Mouse (Mus musculus) midbrain, embryonic 13.5 days (tissue): ENCODE measurements around the gene Pidd1. TPM values are rescaled to one million over a fixed set of nuclear protein-coding genes. Genes with fewer than 3 reads are reported as not detected.

Experiments used
- ATAC-seq: fragments of 200-750 bp; cut with Nextera tagmentation; 2 replicates; pipeline ENCODE4 v1.8.0; 2017; ENCODE audit warnings: mild to moderate bottlenecking, moderate TSS enrichment, moderate library complexity
- H3K27ac ChIP-seq: fragments of 300-500 bp; sonication (generic); 2 replicates; pipeline ENCODE4 v1.5.1; 2015; ENCODE audit warnings: inconsistent platforms, mild to moderate bottlenecking, moderate library complexity
- H3K27me3 ChIP-seq: fragments of 300-500 bp; sonication (generic); 2 replicates; pipeline ENCODE4 v1.6.1; 2015; ENCODE audit warnings: mild to moderate bottlenecking, inconsistent platforms
- H3K36me3 ChIP-seq: fragments of 300-500 bp; sonication (generic); 2 replicates; pipeline ENCODE4 v1.6.1; 2015; ENCODE audit warnings: mild to moderate bottlenecking, inconsistent platforms
- H3K4me1 ChIP-seq: fragments of 300-500 bp; sonication (generic); replicated peaks from 2 replicates; pipeline ENCODE4 v1.6.1; 2015; ENCODE audit warnings: inconsistent platforms
- H3K4me2 ChIP-seq: fragments of 300-500 bp; sonication (generic); replicated peaks from 2 replicates; pipeline ENCODE4 v1.6.1; 2015; ENCODE audit warnings: moderate library complexity, mild to moderate bottlenecking, inconsistent platforms
- H3K4me3 ChIP-seq: fragments of 300-500 bp; sonication (generic); replicated peaks from 2 replicates; pipeline ENCODE4 v1.5.1; 2015; ENCODE audit warnings: mild to moderate bottlenecking, inconsistent platforms
- H3K9ac ChIP-seq: fragments of 300-500 bp; sonication (generic); replicated peaks from 2 replicates; pipeline ENCODE4 v1.6.1; 2015; ENCODE audit warnings: mild to moderate bottlenecking, inconsistent platforms
- H3K9me3 ChIP-seq: fragments of 300-500 bp; sonication (generic); 2 replicates; pipeline ENCODE4 v1.6.1; 2016; ENCODE audit warnings: mild to moderate bottlenecking, inconsistent platforms
- WGBS: fragments of 180-500 bp; shearing (Covaris S2); methylation state at CpG from one replicate; pipeline ENCODE4 v1.1.7; 2015; 5-methylcytosine and 5-hydroxymethylcytosine counted together
- polyA plus RNA-seq: library from polyadenylated mRNA; unstranded; fragments of >200 nt; fragmentation: Nextera tagmentation; extraction: Ambion mirVana; gene quantifications from 2 replicates; pipeline ENCODE4 v1.2.1, GENCODE M21; 2015

Pidd1 gene
- polyA plus RNA-seq, 1 experiment from 2014 or later, result 7.1 TPM

DNA sequence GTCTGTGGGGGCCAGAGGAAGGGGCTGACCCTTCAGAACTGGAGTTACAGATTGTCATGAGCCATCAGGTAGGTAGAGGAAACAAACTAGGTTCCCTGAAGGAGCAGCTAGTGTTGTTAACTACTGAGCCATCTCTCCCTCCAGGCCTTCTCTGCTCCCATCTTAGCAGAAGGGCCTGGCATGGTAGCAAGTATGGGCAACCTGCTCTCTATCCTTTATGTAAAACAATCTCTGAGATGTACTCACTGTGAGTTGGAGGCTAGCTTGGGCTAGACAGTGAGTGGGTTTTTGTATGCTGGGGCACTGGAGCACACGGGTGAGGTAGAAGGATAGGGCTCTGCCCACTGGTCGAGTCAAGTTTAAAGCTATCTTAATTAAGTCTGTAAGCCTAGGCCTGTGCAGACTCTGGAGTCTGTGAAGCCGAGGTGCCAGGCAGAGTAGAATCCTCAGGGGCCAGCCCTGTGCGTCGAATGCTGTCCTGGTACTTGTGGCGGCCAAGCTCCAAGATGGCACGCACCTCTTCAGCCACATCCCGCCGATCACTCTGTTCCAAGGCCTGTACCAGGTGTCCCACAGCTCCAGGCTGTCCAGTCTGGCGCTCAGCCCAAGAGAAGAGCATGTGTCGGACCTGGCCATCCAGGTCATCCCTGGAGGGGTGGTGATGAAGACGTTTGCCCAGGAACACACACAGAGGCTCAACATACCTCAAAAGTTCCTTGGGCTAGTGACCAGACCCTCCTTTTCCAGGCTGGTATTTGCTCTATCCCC, 5.4 kb downstream of the Pidd1 start:
- Histone ChIP-seq H3K4me1 (peaks cover 64% of the 10 kb centered on the region), H3K9ac (peak overlapping the region; percentile 87; the same call in 1 of the 2 replicates), H3K36me3 (peaks cover 16% of the 10 kb centered on the region), H3K9me3 (no peaks in the 10 kb centered on the region), H3K27me3 (no peaks in the 10 kb centered on the region), H3K27ac (peak overlapping the region; percentile 76; the same call in 1 of the 2 replicates), H3K4me2 (no peak overlapping the region), H3K4me3 (no peak overlapping the region)
- WGBS, result 90% methylated on average over 12 of the region's 12 CpGs
- no peak for ATAC-seq

GRCm38 (mm10) chr7:141437178-141438120, 6.4 kb downstream of the Pidd1 start, which contains the start of gene Slc25a22:
Slc25a22 (minus strand) TSS chr7:141437892.
- no peaks in the 10 kb centered on the region for H3K9me3 ChIP-seq
- peak within 1 kb of the TSS; percentile 87 for H3K9ac ChIP-seq
- peak within 1 kb of the TSS; percentile 93 for H3K4me2 ChIP-seq
- ATAC-seq, result peak; percentile 75
- H3K36me3 ChIP-seq, result peaks cover 25% of the 10 kb centered on the region
- H3K27ac ChIP-seq, result peak within 1 kb of the TSS; percentile 76
- peaks cover 64% of the 10 kb centered on the region for H3K4me1 ChIP-seq
- peak within 1 kb of the TSS; percentile 62 for H3K4me3 ChIP-seq
- 5% methylated on average over 53 of the region's 53 CpGs for WGBS
- no peaks in the 10 kb centered on the region for H3K27me3 ChIP-seq

GRCm38 (mm10) chr7:141436523-141436892, 7.3 kb downstream of the Pidd1 start:
- H3K27ac ChIP-seq, result peak overlapping the region; percentile 76; the same call in 1 of the 2 replicates
- no peaks in the 10 kb centered on the region for H3K9me3 ChIP-seq
- H3K4me1 ChIP-seq, result peaks cover 61% of the 10 kb centered on the region
- 49% methylated on average over 2 of the region's 2 CpGs for WGBS
- peak overlapping the region; percentile 62 for H3K4me3 ChIP-seq
- H3K27me3 ChIP-seq, result no peaks in the 10 kb centered on the region
- peaks cover 34% of the 10 kb centered on the region for H3K36me3 ChIP-seq
- peak overlapping the region; percentile 87 for H3K9ac ChIP-seq
- peak overlapping the region; percentile 93 for H3K4me2 ChIP-seq
- no peak for ATAC-seq

DNA sequence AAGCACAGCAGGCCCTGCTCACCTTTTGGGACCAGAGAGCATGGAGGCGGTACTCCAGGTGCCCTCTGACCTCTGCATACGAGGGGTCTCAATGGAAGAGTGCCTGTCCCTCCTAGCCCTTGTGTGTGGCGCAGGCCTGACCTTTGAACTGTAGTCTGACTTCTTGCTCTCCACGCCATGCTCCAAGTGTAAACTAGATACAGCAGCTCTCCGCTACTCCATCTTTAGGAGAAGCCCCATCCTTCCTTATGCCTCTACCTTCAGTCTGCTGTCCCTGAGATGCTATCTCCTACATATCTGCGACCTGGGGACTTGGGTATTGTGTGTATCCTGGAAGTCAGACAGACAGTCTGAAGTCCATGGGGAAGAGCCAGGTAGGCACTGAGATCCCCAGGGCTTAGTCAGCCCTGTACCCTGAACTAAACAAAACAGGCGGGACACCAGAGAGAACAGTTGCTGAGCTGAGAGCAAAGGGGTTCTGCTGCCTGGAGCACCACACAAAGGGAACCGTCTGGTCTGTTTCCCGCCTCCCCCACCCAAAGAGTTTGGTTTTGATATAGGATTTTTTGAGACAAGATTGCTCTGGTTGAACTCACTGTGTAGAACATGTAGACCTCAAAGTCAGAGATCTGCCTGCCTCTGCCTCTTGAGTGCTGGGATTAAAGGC, 7.8 kb downstream of the Pidd1 start:
- no peak overlapping the region for H3K9ac ChIP-seq
- H3K36me3 ChIP-seq, result peaks cover 39% of the 10 kb centered on the region
- ATAC-seq, result no peak
- peak overlapping the region; percentile 93 for H3K4me2 ChIP-seq
- no peaks in the 10 kb centered on the region for H3K27me3 ChIP-seq
- H3K4me3 ChIP-seq, result peak overlapping the region; percentile 64
- H3K4me1 ChIP-seq, result peaks cover 61% of the 10 kb centered on the region
- peak overlapping the region; percentile 87 for H3K27ac ChIP-seq
- 71% methylated on average over 9 of the region's 9 CpGs for WGBS
- no peaks in the 10 kb centered on the region for H3K9me3 ChIP-seq

DNA sequence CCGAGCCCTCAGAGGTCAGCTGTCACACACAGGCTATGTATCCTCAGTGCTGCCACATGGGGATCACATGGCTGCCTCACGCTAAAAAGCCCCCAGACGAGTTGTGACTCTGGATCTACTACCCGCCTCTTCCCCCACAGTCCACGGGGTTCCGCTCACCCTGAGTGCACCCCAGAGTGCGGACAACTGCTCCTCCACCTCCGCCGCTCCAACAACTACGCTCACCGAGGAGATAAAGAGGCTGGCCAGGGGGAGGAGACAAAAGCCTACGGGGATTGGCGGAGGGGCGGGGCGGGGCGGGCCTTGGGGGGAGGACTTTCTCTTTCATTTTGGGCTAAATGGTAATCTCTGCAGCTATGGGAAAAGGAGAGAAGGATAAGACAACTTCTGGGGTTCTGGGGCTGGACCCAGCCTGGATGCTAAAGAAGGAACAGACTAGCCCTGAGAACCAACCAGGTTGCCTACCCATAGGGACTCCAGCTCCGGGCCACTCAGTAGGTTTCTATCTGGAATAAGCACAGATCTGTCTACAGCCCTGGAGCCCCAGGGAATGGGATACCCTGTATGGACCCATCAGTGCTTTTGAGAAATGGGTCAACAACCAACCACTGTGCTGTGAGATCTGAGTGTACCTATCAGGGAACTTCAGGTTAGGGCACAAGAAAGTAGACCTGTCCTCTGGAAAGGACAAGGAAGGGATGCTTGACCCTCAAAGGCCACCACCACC, 8.5 kb downstream of the Pidd1 start:
- peak; percentile 10; the same call in 1 of the 2 replicates for ATAC-seq
- Histone ChIP-seq H3K36me3 (peaks cover 46% of the 10 kb centered on the region), H3K27me3 (no peaks in the 10 kb centered on the region), H3K9me3 (no peaks in the 10 kb centered on the region), H3K4me3 (peak overlapping the region; percentile 64), H3K4me2 (peak overlapping the region; percentile 93), H3K9ac (peak overlapping the region; percentile 83), H3K4me1 (peaks cover 58% of the 10 kb centered on the region), H3K27ac (peak overlapping the region; percentile 87)
- WGBS, result 5% methylated on average over 17 of the region's 17 CpGs

DNA sequence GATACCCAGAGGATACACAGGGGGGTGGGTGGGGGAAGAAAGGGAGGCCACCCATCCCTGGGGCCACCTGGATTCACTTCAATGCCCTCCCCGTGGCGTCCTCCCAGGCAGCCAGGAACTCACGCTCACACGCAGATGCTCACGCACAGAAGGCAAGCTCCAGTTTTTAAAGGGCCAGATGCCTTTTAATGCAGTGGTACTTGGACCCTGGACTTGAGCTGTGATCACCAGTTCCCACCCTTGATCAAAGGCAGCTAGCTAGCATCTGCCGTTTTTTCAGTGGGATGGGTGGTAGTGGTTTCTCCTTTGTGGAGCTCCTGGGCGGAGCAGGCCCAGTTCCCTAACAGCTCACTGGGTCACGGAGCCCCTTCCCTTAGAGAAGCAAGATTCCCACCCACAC, 9.4 kb downstream of the Pidd1 start:
- H3K36me3 ChIP-seq, result peaks cover 49% of the 10 kb centered on the region
- WGBS, result 10% methylated on average over 8 of the region's 8 CpGs
- no peaks in the 10 kb centered on the region for H3K27me3 ChIP-seq

GRCm38 (mm10) chr7:141433517-141434400, 10.1 kb downstream of the Pidd1 start:
- WGBS, result 68% methylated on average over 15 of the region's 15 CpGs
- Histone ChIP-seq H3K4me3 (peak overlapping the region; percentile 64), H3K4me2 (peak overlapping the region; percentile 93), H3K9ac (peak overlapping the region; percentile 83), H3K27me3 (no peaks in the 10 kb centered on the region), H3K4me1 (peaks cover 73% of the 10 kb centered on the region), H3K36me3 (peaks cover 43% of the 10 kb centered on the region), H3K27ac (peak overlapping the region; percentile 87), H3K9me3 (no peaks in the 10 kb centered on the region)
- ATAC-seq, result no peak

More for the DNA sequence above, 9.4 kb downstream of the Pidd1 start:
- ATAC-seq, result peak; percentile 10; the same call in 1 of the 2 replicates
- H3K4me1 ChIP-seq, result peaks cover 66% of the 10 kb centered on the region
- peak overlapping the region; percentile 64 for H3K4me3 ChIP-seq
- peak overlapping the region; percentile 93 for H3K4me2 ChIP-seq
- no peaks in the 10 kb centered on the region for H3K9me3 ChIP-seq
- H3K9ac ChIP-seq, result peak overlapping the region; percentile 83
- peak overlapping the region; percentile 87 for H3K27ac ChIP-seq

DNA sequence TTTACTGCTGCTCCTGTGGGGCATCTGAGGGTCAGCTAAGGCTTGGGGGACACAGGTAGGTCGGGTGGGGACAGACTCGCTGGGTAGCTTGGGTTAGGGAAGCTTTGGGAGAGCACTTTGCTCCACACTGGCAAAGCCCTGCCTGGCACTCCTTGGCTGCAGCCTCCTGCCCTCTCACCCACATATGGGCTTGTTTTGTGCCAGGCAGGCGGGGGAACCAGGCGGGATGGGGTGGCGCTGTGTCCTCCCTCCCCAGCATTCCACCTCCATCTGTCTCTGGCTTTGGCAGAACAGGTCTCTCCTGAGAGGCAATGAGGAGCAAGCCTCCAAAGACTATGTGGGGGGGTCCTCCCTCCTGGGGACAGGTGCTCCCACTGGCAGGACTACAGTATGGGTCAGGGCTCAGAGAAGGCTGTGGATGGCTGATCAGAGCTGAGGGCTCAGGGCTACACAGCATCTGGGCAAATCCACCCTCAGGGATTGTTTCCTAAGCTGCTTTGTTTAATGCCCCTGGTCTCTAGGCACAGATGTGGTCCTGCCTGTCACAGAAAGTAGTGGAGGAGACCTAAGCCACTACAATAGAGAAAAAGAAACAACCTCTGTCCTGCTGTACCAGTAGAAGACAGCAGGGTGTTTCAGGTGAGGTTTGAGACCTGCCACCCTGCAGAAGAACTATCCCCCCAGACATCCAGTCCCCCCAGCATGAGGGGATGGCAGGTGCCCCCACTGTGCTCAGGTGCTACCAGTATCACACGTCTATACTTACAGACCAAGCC, 10.9 kb downstream of the Pidd1 start:
- H3K27ac ChIP-seq, result no peak overlapping the region
- WGBS, result 91% methylated on average over 6 of the region's 6 CpGs
- peak overlapping the region; percentile 83 for H3K9ac ChIP-seq
- ATAC-seq, result no peak
- H3K27me3 ChIP-seq, result no peaks in the 10 kb centered on the region
- H3K36me3 ChIP-seq, result peaks cover 37% of the 10 kb centered on the region
- peaks cover 77% of the 10 kb centered on the region for H3K4me1 ChIP-seq
- peak overlapping the region; percentile 93 for H3K4me2 ChIP-seq
- peak overlapping the region; percentile 64 for H3K4me3 ChIP-seq
- no peaks in the 10 kb centered on the region for H3K9me3 ChIP-seq

GRCm38 (mm10) chr7:141432186-141432611, 11.6 kb downstream of the Pidd1 start:
- ATAC-seq, result no peak
- WGBS, result 93% methylated on average over 8 of the region's 8 CpGs
- Histone ChIP-seq H3K4me3 (no peak overlapping the region), H3K36me3 (peaks cover 41% of the 10 kb centered on the region), H3K9me3 (no peaks in the 10 kb centered on the region), H3K9ac (0 out of 2 replicates have a peak overlapping the region, but pooled peaks have one; percentile 83), H3K4me1 (peaks cover 73% of the 10 kb centered on the region), H3K27me3 (no peaks in the 10 kb centered on the region), H3K27ac (no peak overlapping the region), H3K4me2 (no peak overlapping the region)
